Mouse (Mus musculus) brain, adult 2 months (tissue): ENCODE data around the gene Arf1.

Experiments used
- DNase-seq: peaks from one replicate; pipeline ENCODE4 v3.0.0; 2011; ENCODE audit warnings: low read depth, low spot score

Gene Arf1

DNA sequence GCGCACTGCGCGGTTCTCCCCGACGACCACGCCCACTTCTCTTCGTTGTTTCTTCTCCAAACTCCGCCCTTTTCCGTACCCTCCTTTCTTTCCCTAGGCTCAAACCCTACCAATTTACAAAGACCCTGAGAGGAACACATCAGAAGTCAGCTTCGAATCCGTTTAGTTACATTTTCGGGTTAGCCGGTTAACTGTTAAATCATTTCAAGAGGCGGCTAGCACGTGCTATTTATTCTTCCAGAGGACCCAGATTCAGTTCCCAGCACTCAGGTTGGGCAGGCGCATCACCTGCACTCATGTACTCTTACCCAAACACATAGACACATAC lies 36.0 kb downstream of the Arf1 start, which contains the start of gene Guk1:
Gene Guk1, minus strand, starts transcription at position 154 of the 328 bp plus-strand sequence.
- DNase-seq = no peak

DNA sequence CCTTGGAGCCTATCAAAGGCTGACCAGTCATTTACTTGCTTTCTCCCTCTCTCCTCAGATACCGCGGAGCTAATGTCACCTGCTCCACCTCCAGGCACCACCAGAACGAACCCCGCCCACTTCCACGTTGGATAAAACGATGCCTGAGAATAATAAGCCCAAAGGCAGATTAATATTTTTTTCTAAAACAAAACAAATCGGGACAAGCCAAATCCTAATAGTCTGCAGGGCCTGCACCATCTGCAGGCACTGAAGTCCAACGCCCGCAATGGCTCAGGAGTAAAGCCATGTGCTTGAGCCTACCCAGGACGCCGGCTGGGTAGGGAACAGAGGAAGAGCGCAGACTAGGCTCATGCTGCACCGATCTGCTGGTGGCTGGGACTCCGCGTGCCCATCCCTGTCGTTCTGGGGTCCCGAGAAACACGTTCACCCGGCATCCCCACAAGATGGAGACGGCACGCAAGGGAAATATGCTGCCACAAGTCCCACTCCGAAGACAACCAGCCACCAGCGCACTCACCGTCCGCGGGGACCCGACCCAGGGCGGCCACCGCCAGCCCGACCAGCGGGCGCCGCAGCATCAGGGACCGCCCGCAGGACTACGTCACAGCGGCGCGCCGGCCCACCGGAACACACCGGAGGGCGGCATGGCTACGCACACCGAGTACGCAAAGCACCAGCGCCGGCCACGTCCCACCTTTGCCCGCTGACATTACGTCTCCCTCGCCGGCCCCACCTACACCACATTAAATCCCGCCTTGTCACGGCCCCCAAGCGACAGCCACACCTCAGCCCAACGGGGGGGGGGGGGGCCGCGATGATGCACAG lies 36.6 kb downstream of the Arf1 start:
- DNase-seq = peak; percentile 98

DNA sequence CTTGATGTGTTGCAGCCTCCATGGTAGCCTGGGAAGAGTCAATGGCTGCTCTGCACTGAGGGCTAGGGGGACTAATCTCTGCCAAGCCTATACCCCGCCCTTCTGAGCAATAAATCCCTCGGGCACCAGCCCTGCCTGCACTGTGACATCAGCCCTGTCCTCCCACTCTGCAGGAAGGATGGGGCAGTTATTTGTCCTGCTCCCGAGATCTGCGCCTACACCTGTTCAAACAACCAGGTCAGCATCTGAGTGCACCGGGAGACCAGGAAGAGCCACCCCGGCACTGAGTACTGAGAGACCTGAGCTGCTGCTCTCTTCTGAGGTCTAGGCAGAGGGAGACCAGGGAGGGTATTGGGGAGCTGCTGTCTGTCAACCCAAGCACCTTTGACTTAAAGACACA lies 40.4 kb downstream of the Arf1 start:
- no peak for DNase-seq

DNA sequence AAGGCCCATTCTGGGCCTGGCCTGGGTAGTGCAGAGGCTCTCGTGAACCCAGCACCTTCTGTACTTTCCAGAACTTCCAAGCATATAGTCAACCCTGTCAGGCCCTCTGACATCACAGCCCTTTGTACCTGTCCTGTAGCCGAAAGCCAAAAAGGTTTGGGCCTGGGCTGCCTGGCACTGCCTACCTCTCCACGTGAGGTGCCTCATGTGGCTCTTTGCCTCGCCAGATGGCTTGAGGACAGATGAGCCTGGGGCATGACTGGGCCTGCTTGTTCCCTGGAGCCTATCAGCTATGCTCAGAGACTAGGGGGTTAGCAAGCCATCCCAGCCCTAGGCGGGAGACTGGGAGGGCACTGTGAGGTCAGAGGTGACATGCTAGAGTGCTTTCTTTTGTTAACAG lies 42.6 kb downstream of the Arf1 start:
- no peak for DNase-seq

DNA sequence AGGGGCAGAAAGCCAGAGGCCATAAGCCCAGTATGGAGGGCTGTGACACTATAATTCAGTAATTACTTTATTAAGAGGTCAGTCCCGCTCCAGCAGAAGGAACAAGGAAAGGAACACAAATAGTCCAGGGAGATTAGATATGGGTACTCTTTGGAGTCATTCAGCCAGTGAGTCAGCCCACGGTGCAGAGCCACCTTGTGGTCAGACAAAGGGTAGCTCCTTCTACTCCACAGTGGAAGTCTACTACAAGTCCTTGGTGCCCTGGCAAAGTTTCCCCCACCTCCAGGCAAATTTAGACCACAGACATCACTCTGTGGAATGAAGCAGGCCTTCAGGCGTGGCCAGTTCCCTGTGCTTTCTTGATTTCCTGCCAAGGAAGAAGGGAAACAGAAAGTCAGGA lies 44.2 kb downstream of the Arf1 start:
- DNase-seq = peak; percentile 78

DNA sequence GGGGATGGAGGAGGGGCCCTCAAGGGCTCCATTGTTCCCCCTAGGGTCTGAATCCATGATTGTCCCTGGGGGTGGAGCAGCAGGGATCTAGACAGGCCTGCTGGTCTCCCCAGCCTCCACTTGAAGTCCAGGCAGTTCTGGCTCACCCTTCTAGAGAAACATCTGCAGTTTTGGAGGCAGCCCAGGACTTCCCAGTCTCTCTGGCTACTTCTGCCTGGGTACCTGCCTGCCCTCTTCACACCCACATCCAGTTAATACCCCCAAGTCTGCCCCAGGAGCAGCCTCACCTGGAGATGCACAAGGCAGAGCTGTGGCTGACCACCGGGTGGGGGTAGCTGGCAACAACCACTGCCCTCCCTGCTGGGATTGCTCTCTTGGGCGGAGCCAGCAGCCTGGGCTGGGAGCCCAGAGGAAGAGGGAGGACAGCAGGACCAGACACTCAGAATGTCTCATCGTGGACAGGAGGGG lies 45.2 kb downstream of the Arf1 start, which contains the start of gene Gjc2:
Gene Gjc2, minus strand, starts transcription at position 350 of the 468 bp plus-strand sequence.
- DNase-seq = peak; percentile 91

DNA sequence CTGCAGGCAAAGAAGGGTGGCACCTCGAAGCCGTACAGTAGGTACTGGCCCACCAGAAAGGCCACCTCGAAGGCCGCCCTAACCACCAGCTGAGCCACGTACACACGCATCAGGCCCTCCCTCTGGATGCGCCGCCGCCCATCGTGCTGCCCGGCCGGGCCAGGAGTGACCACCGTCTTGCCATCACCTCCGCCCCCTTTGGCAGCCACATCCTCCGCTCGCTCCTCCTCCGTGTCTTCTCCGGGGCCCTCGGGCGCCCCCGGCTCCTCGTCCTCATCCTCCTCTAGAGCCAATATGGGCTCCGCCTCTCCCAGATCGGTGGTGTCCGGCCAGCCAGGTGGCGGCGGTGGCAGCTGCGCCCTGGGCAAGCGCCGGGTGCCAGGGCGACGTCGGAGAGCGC lies 51.1 kb downstream of the Arf1 start:
- no peak for DNase-seq

DNA sequence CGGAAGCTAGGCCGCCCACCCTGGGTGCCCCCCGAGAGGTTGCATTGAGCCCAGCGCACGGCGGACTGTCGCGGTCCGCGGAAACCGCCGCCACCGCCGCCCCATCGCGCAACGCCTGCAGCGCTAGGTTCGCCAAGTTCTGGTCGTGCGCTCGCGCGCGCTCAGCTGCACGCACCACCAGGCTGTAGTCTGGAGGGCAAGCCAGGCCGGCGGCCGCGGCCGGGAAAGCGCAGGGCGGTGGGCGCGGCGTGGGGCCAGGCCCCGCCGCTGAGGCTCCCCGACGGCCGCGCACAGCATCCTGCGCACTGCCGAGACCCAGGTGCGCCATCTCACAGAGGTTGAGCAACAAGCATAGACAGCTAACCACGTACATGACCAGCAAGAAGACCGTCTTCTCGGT lies 51.6 kb downstream of the Arf1 start:
- no peak for DNase-seq

DNA sequence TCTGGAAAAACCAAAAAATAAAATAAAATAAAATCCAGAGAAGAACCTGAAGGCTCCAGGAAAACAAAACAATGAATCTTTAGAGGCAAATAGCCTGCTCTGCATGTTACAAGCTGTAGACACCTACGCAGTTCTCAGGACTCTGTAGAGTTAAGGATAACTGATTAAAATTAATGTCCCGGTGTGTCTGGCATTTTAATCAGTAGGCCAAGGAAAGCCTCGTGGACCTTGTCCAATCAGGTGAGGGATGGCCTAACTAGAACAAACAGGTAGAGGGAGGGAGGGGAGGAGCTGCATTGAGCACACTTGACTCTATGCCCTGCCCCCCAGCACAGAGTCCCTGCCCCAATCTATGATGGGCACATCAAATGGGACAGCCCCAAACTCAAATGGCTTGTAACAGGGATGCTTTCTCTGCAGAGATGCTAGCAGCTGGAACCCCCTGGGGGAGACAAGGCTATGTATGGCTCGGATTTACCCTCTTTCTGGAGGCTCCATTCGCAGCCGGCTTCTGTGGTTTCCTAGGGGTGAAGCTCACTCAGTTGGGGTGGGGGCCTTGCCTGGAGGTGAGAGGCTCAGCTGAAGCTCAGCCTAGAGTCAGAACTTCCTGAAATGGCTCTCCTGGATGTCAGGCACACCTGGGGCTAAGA lies 53.8 kb downstream of the Arf1 start:
- DNase-seq = no peak

DNA sequence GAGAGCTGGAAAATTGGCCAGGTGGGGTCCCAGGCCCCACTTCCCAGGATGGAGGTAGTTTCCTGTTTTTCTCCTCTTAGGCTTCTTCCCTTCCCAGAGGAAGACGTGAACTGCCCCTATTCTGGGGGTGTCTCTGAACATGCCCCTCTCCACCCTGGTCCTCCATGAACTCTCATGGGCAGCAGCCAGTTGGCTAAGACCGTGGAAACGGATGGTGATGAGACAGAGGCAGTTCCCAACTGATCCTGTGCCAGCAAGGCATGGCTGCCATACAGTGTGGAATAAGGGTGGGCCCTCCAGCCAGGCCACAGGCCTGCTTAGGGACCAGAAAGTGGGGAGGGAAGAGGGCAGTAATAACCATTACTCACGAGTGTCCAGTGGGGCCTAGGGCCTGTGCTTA lies 57.5 kb downstream of the Arf1 start:
- no peak for DNase-seq

DNA sequence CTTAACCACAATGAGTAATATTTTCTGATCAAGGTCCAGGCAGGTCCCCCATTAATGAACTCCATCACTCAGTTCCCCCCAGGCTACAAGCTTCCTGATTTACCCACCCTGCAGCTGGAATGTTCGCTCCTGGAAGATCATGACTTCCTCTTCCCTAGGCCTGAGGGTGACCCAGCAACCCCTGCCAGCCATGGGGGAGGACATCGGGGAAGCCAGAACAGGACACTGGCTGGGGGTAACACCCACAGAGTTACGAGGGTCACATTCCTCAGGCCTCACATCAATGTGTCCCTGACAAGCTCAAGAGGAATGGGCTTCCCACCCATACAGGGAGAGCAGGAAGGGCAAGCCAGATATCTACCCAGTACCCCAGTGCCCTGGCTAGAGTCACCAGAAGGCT lies 58.3 kb downstream of the Arf1 start:
- DNase-seq = no peak

DNA sequence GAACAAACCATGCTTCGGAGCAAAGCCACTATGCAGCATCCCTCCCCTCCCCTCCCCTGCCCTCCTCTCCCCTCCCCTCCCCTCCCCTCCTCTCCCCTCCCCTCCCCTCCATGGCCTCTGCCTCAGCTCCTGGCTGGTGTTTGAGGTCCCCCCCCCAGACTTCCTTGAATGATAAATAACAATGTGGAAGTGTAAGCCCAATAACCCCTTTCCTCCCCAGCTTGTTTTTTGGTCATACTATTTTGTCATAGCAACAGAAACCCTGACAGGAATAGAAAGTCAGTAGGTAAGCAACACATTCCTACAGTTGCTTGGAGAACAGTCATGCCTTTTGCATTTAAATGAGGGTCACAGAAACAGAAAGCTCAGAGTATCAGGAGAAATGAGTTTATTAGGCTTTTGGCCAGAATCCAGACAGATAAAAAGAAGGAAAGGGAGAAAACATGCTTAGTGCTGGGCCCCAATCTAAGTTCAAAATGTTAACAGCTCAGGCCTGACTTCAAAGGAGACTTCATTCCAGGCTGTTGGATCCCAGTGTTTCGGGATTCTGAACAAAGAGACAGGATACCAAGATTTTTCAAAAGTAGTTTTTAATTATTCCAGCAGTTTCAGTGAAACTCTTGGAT lies 62.3 kb downstream of the Arf1 start:
- DNase-seq = no peak

DNA sequence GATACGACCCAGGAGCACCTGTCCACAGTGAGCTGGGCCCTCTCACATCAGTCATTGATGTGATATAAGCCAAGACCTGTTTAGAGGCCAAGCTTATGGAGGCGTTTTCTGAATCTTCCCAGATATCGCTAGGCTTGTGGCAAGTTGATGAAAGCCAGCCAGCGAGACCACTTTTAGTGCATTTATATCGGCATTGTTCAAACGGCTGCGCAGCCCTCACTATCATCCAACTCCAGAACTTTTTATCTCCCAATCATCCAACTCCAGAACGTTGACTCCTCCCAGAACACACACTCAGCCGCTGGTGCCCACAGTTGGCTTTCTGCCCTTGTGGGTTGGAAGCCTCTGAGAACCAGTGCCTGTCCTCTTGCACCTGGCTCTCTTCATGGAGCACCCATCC lies 63.7 kb downstream of the Arf1 start:
- DNase-seq = no peak

DNA sequence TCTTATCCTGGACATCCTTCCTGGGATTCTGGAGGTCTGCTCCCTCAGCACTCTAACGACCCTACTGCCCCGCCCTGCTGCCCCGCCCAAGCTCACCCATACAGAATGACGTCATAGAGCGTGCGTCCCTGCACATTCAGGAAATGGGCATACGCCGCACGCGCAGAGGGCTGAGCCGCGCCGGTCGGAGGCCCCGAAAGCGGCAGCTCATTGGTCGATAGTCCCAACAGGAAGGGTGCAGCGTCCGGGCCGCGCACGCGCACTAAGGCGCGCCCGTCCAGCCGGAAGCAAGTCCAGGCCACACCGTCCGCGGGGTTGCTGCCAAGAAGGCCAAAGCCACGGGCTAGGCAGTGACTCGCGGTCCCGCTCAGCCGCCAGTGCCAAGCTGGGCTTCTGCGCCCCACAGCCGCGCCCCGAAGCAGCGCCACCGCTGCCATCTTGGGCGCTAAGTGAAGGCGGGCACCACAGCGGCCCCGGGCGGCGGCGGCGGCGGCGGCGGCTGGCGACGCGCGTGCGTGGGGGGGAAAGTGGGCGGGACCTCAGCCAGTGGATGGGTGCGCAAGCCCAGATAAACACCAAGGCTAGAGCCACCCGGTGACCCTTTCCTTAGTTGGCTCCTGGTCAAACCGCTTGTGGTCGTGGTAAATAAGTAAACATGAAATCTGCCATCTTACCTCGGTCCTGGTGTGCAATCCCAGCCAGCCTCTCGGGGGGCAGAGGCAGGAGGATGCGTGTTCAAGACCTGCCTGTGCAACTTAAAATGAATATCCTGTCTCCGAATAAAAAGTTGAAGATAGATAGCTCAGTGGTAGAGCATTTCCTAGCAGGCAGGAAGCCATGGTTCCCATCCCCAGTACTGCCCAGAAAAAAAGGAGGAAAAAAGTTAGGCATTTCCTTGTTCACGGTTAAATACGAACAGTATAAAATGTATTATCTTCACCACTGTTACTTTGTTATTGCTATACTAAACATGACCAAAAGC lies 64.5 kb downstream of the Arf1 start, which contains the start of gene Iba57:
Gene Iba57, minus strand, starts transcription at position 485 of the 982 bp plus-strand sequence.
- peak; percentile 100 for DNase-seq

DNA sequence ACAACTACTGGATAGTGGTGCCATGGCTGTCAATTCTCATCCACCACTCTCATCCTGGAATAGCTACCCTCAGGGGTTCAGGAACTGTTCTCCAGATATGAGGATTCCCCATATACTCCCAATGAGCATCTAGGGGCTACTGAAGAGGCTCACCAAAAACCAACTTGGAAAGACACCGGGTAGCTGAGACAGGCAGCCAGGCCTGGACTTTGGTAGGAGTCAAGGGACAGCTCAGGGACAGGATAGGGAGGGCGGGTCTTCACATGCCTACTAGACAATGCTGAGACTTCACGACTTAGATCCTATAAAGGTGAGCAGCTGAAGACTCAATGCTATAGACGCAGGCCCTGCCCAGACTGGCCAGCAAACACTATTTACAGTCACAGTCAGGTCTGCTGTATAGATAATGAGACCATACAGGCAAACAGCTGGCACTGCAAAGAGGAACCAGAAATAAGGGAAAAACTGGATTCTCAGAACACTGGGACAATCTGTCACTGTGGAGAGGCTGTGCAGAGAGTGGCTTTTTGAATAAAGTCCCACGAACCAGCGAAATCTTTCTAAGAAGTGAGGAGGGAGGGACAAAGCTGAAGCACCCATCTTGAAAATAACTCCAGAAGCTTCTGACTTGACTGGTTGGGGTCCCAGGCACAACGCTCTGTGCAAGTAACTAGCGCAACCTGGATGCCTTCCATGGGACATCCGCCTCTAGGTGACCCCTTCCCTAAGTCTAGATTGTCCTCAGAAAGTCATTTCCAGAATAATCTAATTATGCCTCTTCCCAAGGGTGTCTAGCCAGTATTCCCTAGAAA lies 65.4 kb downstream of the Arf1 start:
- no peak for DNase-seq
